Mouse (Mus musculus) adrenal gland, postnatal 14 days (tissue): ENCODE results near the gene Otoa. TPM values are rescaled to one million over a fixed set of nuclear protein-coding genes. Genes with fewer than 3 reads are reported as not detected.

Source experiments
- total RNA-seq: library from RNA; stranded (reverse); gene quantifications from 2 replicates; pipeline ENCODE4 v1.2.3, GENCODE M21; 2021

The Otoa gene
- total RNA-seq, 1 experiment from 2014 or later: 0.52 TPM

Other genes with a start within 250 kb of the Otoa start
- gene Eef2k, start 238.8 kb upstream of the Otoa start, total RNA-seq: 22.4 and 25.4 TPM in 2 replicates
- 23.3 and 27.2 TPM in 2 replicates for gene Polr3e, start 163.9 kb upstream of the Otoa start, total RNA-seq
- 14.2 and 16.3 TPM in 2 replicates for gene Cdr2, start 99.3 kb upstream of the Otoa start, total RNA-seq
- gene Mfsd13b, start 99.1 kb upstream of the Otoa start, total RNA-seq: not detected in 2 replicates
- gene Mettl9, start 47.2 kb upstream of the Otoa start, total RNA-seq: 104 TPM in 2 replicates
- 1.2 and 2.3 TPM in 2 replicates for gene Igsf6, start 7.1 kb upstream of the Otoa start, total RNA-seq